In genomic region chr12:34351906-34352305, GRCm38 (mm10) we compare ENCODE assay signal across 19 mouse cellular contexts.
DNase-seq lines count a peak whose midpoint lies in the region; ATAC-seq and TF ChIP-seq lines count a peak whose summit lies in the region.
"Had no signal": no experiment of that assay in that cellular context is flagged by ENCODE, and none has a peak within 500 bp of the region (broad histone marks: within the 10 kb centered on the region; RNA-seq: fewer than 3 reads in every experiment).

No protein-coding gene starts in this region.

- no peaks in the 10 kb centered on the region for H3K27me3 ChIP-seq in kidney, postnatal 0 days (ENCODE audit: insufficient read depth, low read length)
- no peaks in the 10 kb centered on the region for H3K27me3 ChIP-seq in kidney, embryonic 15.5 days
- H3K27me3 ChIP-seq in forebrain, embryonic 15.5 days: no peaks in the 10 kb centered on the region
- H3K27me3 ChIP-seq in hindbrain, embryonic 11.5 days (ENCODE audit: control insufficient read depth, insufficient read depth, low read length): no peaks in the 10 kb centered on the region
- H3K27me3 ChIP-seq: forebrain, embryonic 13.5 days; heart, embryonic 13.5 days; hindbrain, embryonic 12.5 days had no signal

- no peak overlapping the region for H3K4me3 ChIP-seq in kidney, postnatal 0 days (replicated peaks; ENCODE audit: low read depth, low read length)
- H3K4me3 ChIP-seq in kidney, embryonic 15.5 days (replicated peaks): no peak overlapping the region
- no peak overlapping the region for H3K4me3 ChIP-seq in forebrain, embryonic 15.5 days
- H3K4me3 ChIP-seq in hindbrain, embryonic 11.5 days (ENCODE audit: low read depth, low read length): no peak overlapping the region
- H3K4me3 ChIP-seq: embryonic facial prominence, embryonic 10.5 days; forebrain, embryonic 13.5 days; heart, embryonic 13.5 days; hindbrain, embryonic 12.5 days had no signal

- DNase-seq in kidney, postnatal 0 days (ENCODE audit: low spot score): peak; percentile 54
- DNase-seq in embryo, embryonic 10.5 days (ENCODE audit: low spot score): peak; percentile 61
- peak; percentile 64 for DNase-seq in embryo, embryonic 9.5 days (ENCODE audit: extremely low spot score)
- peak; percentile 46 for DNase-seq in yolk sac, embryonic 10.5 days (ENCODE audit: low spot score)
- no peak for DNase-seq in hindbrain, embryonic 11.5 days (ENCODE audit: low spot score)
- DNase-seq: adrenal gland, adult 2 months; adrenal gland, postnatal 25 days; cerebellum, adult 18-20 months; cerebellum, postnatal 10 days; gastrocnemius, postnatal 36 days; heart, adult 11 months; heart, postnatal 36 days had no signal

- no peaks in the 10 kb centered on the region for H3K4me1 ChIP-seq in kidney, postnatal 0 days (replicated peaks; ENCODE audit: insufficient read depth, low read length)
- 0 out of 2 replicates have a peak, but pooled peaks cover 2% of the 10 kb centered on the region for H3K4me1 ChIP-seq in kidney, embryonic 15.5 days
- no peaks in the 10 kb centered on the region for H3K4me1 ChIP-seq in forebrain, embryonic 15.5 days
- H3K4me1 ChIP-seq in hindbrain, embryonic 11.5 days (replicated peaks; ENCODE audit: control insufficient read depth, insufficient read depth, low read length): no peaks in the 10 kb centered on the region
- H3K4me1 ChIP-seq: forebrain, embryonic 13.5 days; heart, embryonic 13.5 days; hindbrain, embryonic 12.5 days had no signal

- no peaks in the 10 kb centered on the region for H3K36me3 ChIP-seq in kidney, postnatal 0 days (ENCODE audit: insufficient read depth, low read length)
- no peaks in the 10 kb centered on the region for H3K36me3 ChIP-seq in kidney, embryonic 15.5 days
- no peaks in the 10 kb centered on the region for H3K36me3 ChIP-seq in forebrain, embryonic 15.5 days
- no peaks in the 10 kb centered on the region for H3K36me3 ChIP-seq in hindbrain, embryonic 11.5 days (ENCODE audit: control insufficient read depth, insufficient read depth, low read length)
- H3K36me3 ChIP-seq: embryonic facial prominence, embryonic 10.5 days; heart, embryonic 13.5 days; hindbrain, embryonic 12.5 days had no signal

- H3K9ac ChIP-seq in kidney, postnatal 0 days (ENCODE audit: low read depth, low read length): no peak overlapping the region
- no peak overlapping the region for H3K9ac ChIP-seq in kidney, embryonic 15.5 days
- H3K9ac ChIP-seq in forebrain, embryonic 15.5 days (replicated peaks): no peak overlapping the region
- no peak overlapping the region for H3K9ac ChIP-seq in hindbrain, embryonic 11.5 days (ENCODE audit: low read depth, low read length)
- H3K9ac ChIP-seq: forebrain, embryonic 13.5 days; heart, embryonic 13.5 days; hindbrain, embryonic 12.5 days had no signal

- WGBS in kidney, postnatal 0 days: 10% methylated on average over 6 of the region's 6 CpGs
- 10% methylated on average over 6 of the region's 6 CpGs for WGBS in kidney, embryonic 15.5 days
- 20% methylated on average over 6 of the region's 6 CpGs for WGBS in forebrain, embryonic 15.5 days
- 4% methylated on average over 6 of the region's 6 CpGs for WGBS in hindbrain, embryonic 11.5 days

- ATAC-seq in kidney, postnatal 0 days (replicated peaks; ENCODE audit: low FRiP score, low read depth): no peak
- ATAC-seq in kidney, embryonic 15.5 days (replicated peaks; ENCODE audit: low FRiP score): no peak
- no peak for ATAC-seq in forebrain, embryonic 15.5 days (replicated peaks)
- ATAC-seq in hindbrain, embryonic 11.5 days (ENCODE audit: low FRiP score): no peak
- ATAC-seq: forebrain, embryonic 13.5 days; hindbrain, postnatal 0 days had no signal

- H3K9me3 ChIP-seq in kidney, postnatal 0 days (replicated peaks; ENCODE audit: low read length): no peaks in the 10 kb centered on the region
- H3K9me3 ChIP-seq in kidney, embryonic 15.5 days (replicated peaks): no peaks in the 10 kb centered on the region
- H3K9me3 ChIP-seq in forebrain, embryonic 15.5 days: no peaks in the 10 kb centered on the region
- H3K9me3 ChIP-seq in hindbrain, embryonic 11.5 days (ENCODE audit: control insufficient read depth, low read length): no peaks in the 10 kb centered on the region
- H3K9me3 ChIP-seq: embryonic facial prominence, embryonic 10.5 days; forebrain, embryonic 13.5 days; heart, embryonic 13.5 days; hindbrain, embryonic 12.5 days had no signal

- TF ChIP-seq CTCF in kidney, postnatal 0 days (IDR thresholded peaks at IDR 0.05; ENCODE audit: low read depth): no peak

- H3K4me2 ChIP-seq in kidney, postnatal 0 days (ENCODE audit: low read length): no peak overlapping the region
- H3K4me2 ChIP-seq in kidney, embryonic 15.5 days: no peak overlapping the region
- no peak overlapping the region for H3K4me2 ChIP-seq in forebrain, embryonic 15.5 days (replicated peaks)
- H3K4me2 ChIP-seq in hindbrain, embryonic 11.5 days (replicated peaks; ENCODE audit: low read depth, low read length): no peak overlapping the region
- H3K4me2 ChIP-seq: forebrain, embryonic 13.5 days; heart, embryonic 13.5 days; hindbrain, embryonic 12.5 days had no signal

- no peak overlapping the region for H3K27ac ChIP-seq in kidney, postnatal 0 days
- no peak overlapping the region for H3K27ac ChIP-seq in kidney, embryonic 15.5 days
- H3K27ac ChIP-seq in forebrain, embryonic 15.5 days (replicated peaks): no peak overlapping the region
- no peak overlapping the region for H3K27ac ChIP-seq in hindbrain, embryonic 11.5 days (ENCODE audit: low read depth, low read length)
- H3K27ac ChIP-seq: embryonic facial prominence, embryonic 10.5 days; forebrain, embryonic 13.5 days; heart, embryonic 13.5 days; hindbrain, embryonic 12.5 days; hindbrain, postnatal 0 days had no signal
